Mouse (Mus musculus): ENCODE results near the gene Bcl2l11.

GRCm38 (mm10) chr2:128174176-128174575 is 48.3 kb downstream of the Bcl2l11 start:
- no peak for TF ChIP-seq CTCF (IDR thresholded peaks at IDR 0.05; ENCODE audit: low read depth, low read length)
- TF ChIP-seq EP300 (IDR thresholded peaks at IDR 0.05; ENCODE audit: insufficient read depth, low read depth, low read length) = no peak
